ENCODE assay signal across 8 mouse cellular contexts in the genomic region with DNA sequence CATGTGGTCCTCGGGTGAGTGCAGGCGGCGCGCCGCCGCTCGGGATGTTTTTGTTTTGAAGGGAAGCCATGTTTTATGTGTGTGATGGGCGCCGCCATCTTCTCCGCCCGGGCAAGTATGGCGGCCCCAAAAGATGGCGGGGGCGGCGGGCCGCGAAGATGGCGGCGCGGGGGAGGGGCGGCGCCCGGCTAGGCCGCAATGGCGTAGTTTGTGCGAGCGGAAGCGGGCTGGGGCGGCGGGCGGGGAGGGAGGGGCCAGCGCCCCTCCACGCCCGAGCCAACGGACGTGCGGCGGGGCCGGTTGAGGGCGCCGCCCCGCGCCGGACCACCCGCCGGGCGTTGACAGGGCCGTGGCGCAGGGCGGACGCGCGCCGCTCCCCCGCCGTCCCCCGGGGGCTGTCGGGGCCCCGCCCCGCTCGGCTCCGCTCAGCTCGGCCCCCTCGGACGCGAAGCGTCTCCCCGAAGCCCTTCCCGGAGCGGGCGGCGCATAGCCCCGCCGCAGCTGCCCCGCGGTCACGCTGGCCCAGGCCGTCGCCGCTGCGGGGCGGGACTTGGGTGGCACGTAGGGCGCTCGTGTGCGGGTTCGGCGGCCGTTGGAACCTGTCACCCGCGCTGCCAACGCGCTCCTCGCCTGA. TPM values are rescaled to one million over a fixed set of nuclear protein-coding genes. Genes with fewer than 3 reads are reported as not detected.
DNase-seq lines count a peak whose midpoint lies in the region; ATAC-seq lines count a peak whose summit lies in the region.

No protein-coding gene starts in this region.

- H3K36me3 ChIP-seq in embryonic facial prominence, embryonic 13.5 days = 0 out of 2 replicates have a peak, but pooled peaks cover 3% of the 10 kb centered on the region

- no peaks in the 10 kb centered on the region for H3K9me3 ChIP-seq in embryonic facial prominence, embryonic 13.5 days

- DNase-seq in 416B (ENCODE audit: low read depth) (peak; percentile 79), liver (peak; percentile 90)
- DNase-seq in adrenal gland, postnatal 36 days = peak; percentile 86 to 91
- peak; percentile 51 for DNase-seq in heart, adult 8-10 months (ENCODE audit: low spot score)
- DNase-seq in kidney, adult 9 months = peak; percentile 78
- peak; percentile 21 to 58 for DNase-seq in monocyte, adult 2 months (ENCODE audit: low read depth in 1 of 2, low spot score in 2 of 2)
- DNase-seq in spleen, postnatal 14 days (ENCODE audit: low spot score in 2 of 2) = peak; percentile 65 to 73

- peak; percentile 67 for ATAC-seq in embryonic facial prominence, embryonic 13.5 days (ENCODE audit: insufficient number of reproducible peaks, insufficient read depth, low FRiP score, low TSS enrichment, low read depth)

- H3K27ac ChIP-seq in embryonic facial prominence, embryonic 13.5 days = peak overlapping the region; percentile 99

- H3K4me3 ChIP-seq in embryonic facial prominence, embryonic 13.5 days = peak overlapping the region; percentile 99

- under 1% methylated on average over 72 of the region's 94 CpGs for WGBS in embryonic facial prominence, embryonic 13.5 days

- peak overlapping the region; percentile 76 for H3K4me2 ChIP-seq in embryonic facial prominence, embryonic 13.5 days

- H3K4me1 ChIP-seq in embryonic facial prominence, embryonic 13.5 days = peaks cover 32% of the 10 kb centered on the region

- peak overlapping the region; percentile 89 for H3K9ac ChIP-seq in embryonic facial prominence, embryonic 13.5 days

- no peaks in the 10 kb centered on the region for H3K27me3 ChIP-seq in embryonic facial prominence, embryonic 13.5 days

RNA-seq across cellular contexts. Expression of a gene that starts 1.4 kb away (rescaled TPM):
- total RNA-seq in adrenal gland, postnatal 36 days (2021) = 10 to 100 TPM; 69.4 to 84.1 TPM
- 18.6 and 21.3 TPM in 2 replicates for polyA plus RNA-seq in embryonic facial prominence, embryonic 13.5 days (2015; fragmentation: Nextera tagmentation; extraction: Ambion mirVana)
- 10 to 100 TPM; 24.8 to 34.8 (median 28.6) TPM for total RNA-seq in heart, adult 8-10 months (2022)

RNA-seq across cellular contexts. Expression of a gene that starts 41.5 kb away (rescaled TPM):
- total RNA-seq in adrenal gland, postnatal 36 days (2021) = 10 to 100 TPM; 13.6 to 19.5 TPM
- 15.1 and 15.8 TPM in 2 replicates for polyA plus RNA-seq in embryonic facial prominence, embryonic 13.5 days (2015; fragmentation: Nextera tagmentation; extraction: Ambion mirVana)
- 10 to 100 TPM; 13.1 to 16.9 (median 14.1) TPM for total RNA-seq in heart, adult 8-10 months (2022)

RNA-seq across cellular contexts. Expression of a gene that starts 41.7 kb away (rescaled TPM):
- total RNA-seq in adrenal gland, postnatal 36 days (2021) = 10 to 100 TPM; 11.2 to 13.5 TPM
- 13.1 and 16.6 TPM in 2 replicates for polyA plus RNA-seq in embryonic facial prominence, embryonic 13.5 days (2015; fragmentation: Nextera tagmentation; extraction: Ambion mirVana)
- 1 to 10 TPM; 6.9 to 7.6 (median 7.3) TPM for total RNA-seq in heart, adult 8-10 months (2022)

Comparison
In these comparisons a context has a peak if more than half of its experiments do, and no peak if none do; other contexts are left out.
1. Peak in every context shown above with its lines: DNase-seq, ATAC-seq, H3K4me3 ChIP-seq and H3K27ac ChIP-seq.
2. DNase-seq: peak in every context shown above with its lines; median percentile 90 in liver; 88 in adrenal gland, postnatal 36 days; 79 in 416B; 78 in kidney, adult 9 months; 69 in spleen, postnatal 14 days; 51 in heart, adult 8-10 months; 40 in monocyte, adult 2 months.